Mouse (Mus musculus) layer of hippocampus, adult 2 months (tissue): Measurements from ENCODE around the gene Heatr3. TPM values are rescaled to one million over a fixed set of nuclear protein-coding genes. Genes with fewer than 3 reads are reported as not detected.

Source experiments
- DNase-seq, 2 experiments: peaks; one replicate each; pipeline ENCODE4 v3.0.0; 2022; ENCODE audit warnings: low spot score in 2 of 2
- H3K27ac ChIP-seq: fragments of 200-600 bp; 2 replicates; pipeline ENCODE4 v1.8.1; 2022
- H3K4me3 ChIP-seq: fragments of 200-600 bp; 2 replicates; pipeline ENCODE4 v1.8.1; 2022; ENCODE audit warnings: mild to moderate bottlenecking
- CTCF ChIP-seq: fragments of 200-600 bp; conservative IDR thresholded peaks from 2 replicates; pipeline ENCODE4 v1.8.1; 2022; ENCODE audit warnings: antibody characterized with exemption, mild to moderate bottlenecking, moderate library complexity
- long read RNA-seq, 2 experiments: library from polyadenylated mRNA; stranded (forward); transcript quantifications; one replicate each; pipeline ENCODE4 v2.0.0; 2021; ENCODE audit warnings: borderline mapping rate in 2 of 2
- total RNA-seq, 2 experiments: library from RNA; stranded (reverse); gene quantifications; 2 replicates each; pipeline ENCODE4 v1.2.3; 2021

The Heatr3 gene
- total RNA-seq, result 10 to 100 TPM; 30.0 to 32.9 TPM
- long read RNA-seq, experiment 1, transcript Heatr3-201 (15 exons, 3,251 nt), result major isoform, 19 of 30 reads
- long read RNA-seq, experiment 1, partial matches to known transcripts, result 4 of 30 reads
- long read RNA-seq, experiment 1, other reads (novel, unspliced or antisense), result 7 of 30 reads
- long read RNA-seq, experiment 2, transcript Heatr3-201 (15 exons, 3,251 nt), result major isoform, 21 of 37 reads
- long read RNA-seq, experiment 2, partial matches to known transcripts, result 4 of 37 reads
- long read RNA-seq, experiment 2, other reads (novel, unspliced or antisense), result 10 of 37 reads

GRCm38 (mm10) chr8:88137748-88138484, at the start of gene Heatr3:
Gene Heatr3, plus strand, starts transcription at chr8:88137855.
- peak within 1 kb of the TSS; percentile 97 for H3K4me3 ChIP-seq
- TF ChIP-seq CTCF, result peak; percentile 63
- DNase-seq, result peak; percentile 96 to 97
- peak within 1 kb of the TSS; percentile 99 for H3K27ac ChIP-seq

- H3K27ac ChIP-seq, result no peak overlapping the region
- no peak for TF ChIP-seq CTCF
Observed at GRCm38 (mm10) chr8:88088006-88088405, 49.6 kb upstream of the Heatr3 start.

GRCm38 (mm10) chr8:88091661-88092060, 46.0 kb upstream of the Heatr3 start:
- no peak for DNase-seq
- no peak for TF ChIP-seq CTCF
- H3K4me3 ChIP-seq, result no peak overlapping the region
- no peak overlapping the region for H3K27ac ChIP-seq

More at GRCm38 (mm10) chr8:88088006-88088405, 49.6 kb upstream of the Heatr3 start:
- H3K4me3 ChIP-seq, result no peak overlapping the region
- DNase-seq, result no peak

- no peak for DNase-seq
- H3K4me3 ChIP-seq, result no peak overlapping the region
- no peak overlapping the region for H3K27ac ChIP-seq
- TF ChIP-seq CTCF, result no peak
Observed at GRCm38 (mm10) chr8:88093367-88093766, 44.3 kb upstream of the Heatr3 start.

GRCm38 (mm10) chr8:88098856-88099255, 38.8 kb upstream of the Heatr3 start:
- Histone ChIP-seq H3K27ac (no peak overlapping the region), H3K4me3 (no peak overlapping the region)
- no peak for DNase-seq
- TF ChIP-seq CTCF, result no peak

- Histone ChIP-seq H3K27ac (no peak overlapping the region), H3K4me3 (no peak overlapping the region)
- peak; percentile 94 for TF ChIP-seq CTCF
- peak; percentile 19 to 38 for DNase-seq
Observed at GRCm38 (mm10) chr8:88099526-88099925, 38.1 kb upstream of the Heatr3 start.

GRCm38 (mm10) chr8:88109241-88109640, 28.4 kb upstream of the Heatr3 start:
- DNase-seq, result no peak
- peak; percentile 42 for TF ChIP-seq CTCF
- H3K4me3 ChIP-seq, result no peak overlapping the region
- H3K27ac ChIP-seq, result no peak overlapping the region

- TF ChIP-seq CTCF, result peak; percentile 91
Observed at GRCm38 (mm10) chr8:88118456-88119036, 19.1 kb upstream of the Heatr3 start, which contains the start of gene Cnep1r1. Gene Cnep1r1, plus strand, starts transcription at chr8:88118769.

GRCm38 (mm10) chr8:88119076-88119475, 18.6 kb upstream of the Heatr3 start:
- peak overlapping the region; percentile 91 for H3K27ac ChIP-seq
- no peak for TF ChIP-seq CTCF
- DNase-seq, result no peak
- H3K4me3 ChIP-seq, result peak overlapping the region; percentile 93

More at GRCm38 (mm10) chr8:88118456-88119036, 19.1 kb upstream of the Heatr3 start, which contains the start of gene Cnep1r1:
- DNase-seq, result peak; percentile 97
- H3K4me3 ChIP-seq, result peak within 1 kb of the TSS; percentile 93
- peak within 1 kb of the TSS; percentile 91 for H3K27ac ChIP-seq

- no peak for TF ChIP-seq CTCF
- no peak overlapping the region for H3K27ac ChIP-seq
- H3K4me3 ChIP-seq, result no peak overlapping the region
- DNase-seq, result no peak
Observed at GRCm38 (mm10) chr8:88124850-88125249, 12.8 kb upstream of the Heatr3 start.

- DNase-seq, result no peak
- H3K27ac ChIP-seq, result no peak overlapping the region
- TF ChIP-seq CTCF, result no peak
- no peak overlapping the region for H3K4me3 ChIP-seq
Observed at GRCm38 (mm10) chr8:88129397-88129796, 8.3 kb upstream of the Heatr3 start.

GRCm38 (mm10) chr8:88130754-88131317, 6.8 kb upstream of the Heatr3 start:
- no peak for TF ChIP-seq CTCF
- DNase-seq, result no peak
- no peak overlapping the region for H3K27ac ChIP-seq
- H3K4me3 ChIP-seq, result no peak overlapping the region

GRCm38 (mm10) chr8:88139256-88139655, 1.6 kb downstream of the Heatr3 start:
- no peak for TF ChIP-seq CTCF
- no peak for DNase-seq
- H3K27ac ChIP-seq, result no peak overlapping the region
- H3K4me3 ChIP-seq, result peak overlapping the region; percentile 97
